Mouse (Mus musculus): Measurements from ENCODE around the gene Sytl1.

The Sytl1 gene

GRCm38 (mm10) chr4:133278482-133278881, 15.6 kb upstream of the Sytl1 start:
- DNase-seq (ENCODE audit: extremely low spot score, low spot score) = no peak

DNA sequence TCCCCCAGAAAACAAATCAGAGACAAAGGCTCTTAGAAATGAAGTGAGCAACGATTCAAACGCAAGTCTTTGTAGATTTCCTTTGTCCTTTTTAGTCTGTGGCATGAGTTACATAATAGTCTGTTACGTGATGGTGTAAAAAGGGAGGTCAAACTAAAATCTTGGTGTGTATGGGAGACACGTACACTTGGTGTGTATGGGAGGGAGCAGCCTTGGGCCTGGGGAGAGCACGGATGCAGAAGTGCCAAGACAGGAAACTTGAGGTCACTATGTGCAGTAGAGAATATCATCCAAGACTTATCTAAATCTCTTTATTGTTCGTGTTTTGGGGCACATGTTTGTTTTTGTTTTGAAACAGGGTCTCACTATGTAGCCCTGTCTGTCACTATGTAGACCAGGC, 15.2 kb upstream of the Sytl1 start:
- no peak for DNase-seq (ENCODE audit: extremely low spot score, low spot score)

DNA sequence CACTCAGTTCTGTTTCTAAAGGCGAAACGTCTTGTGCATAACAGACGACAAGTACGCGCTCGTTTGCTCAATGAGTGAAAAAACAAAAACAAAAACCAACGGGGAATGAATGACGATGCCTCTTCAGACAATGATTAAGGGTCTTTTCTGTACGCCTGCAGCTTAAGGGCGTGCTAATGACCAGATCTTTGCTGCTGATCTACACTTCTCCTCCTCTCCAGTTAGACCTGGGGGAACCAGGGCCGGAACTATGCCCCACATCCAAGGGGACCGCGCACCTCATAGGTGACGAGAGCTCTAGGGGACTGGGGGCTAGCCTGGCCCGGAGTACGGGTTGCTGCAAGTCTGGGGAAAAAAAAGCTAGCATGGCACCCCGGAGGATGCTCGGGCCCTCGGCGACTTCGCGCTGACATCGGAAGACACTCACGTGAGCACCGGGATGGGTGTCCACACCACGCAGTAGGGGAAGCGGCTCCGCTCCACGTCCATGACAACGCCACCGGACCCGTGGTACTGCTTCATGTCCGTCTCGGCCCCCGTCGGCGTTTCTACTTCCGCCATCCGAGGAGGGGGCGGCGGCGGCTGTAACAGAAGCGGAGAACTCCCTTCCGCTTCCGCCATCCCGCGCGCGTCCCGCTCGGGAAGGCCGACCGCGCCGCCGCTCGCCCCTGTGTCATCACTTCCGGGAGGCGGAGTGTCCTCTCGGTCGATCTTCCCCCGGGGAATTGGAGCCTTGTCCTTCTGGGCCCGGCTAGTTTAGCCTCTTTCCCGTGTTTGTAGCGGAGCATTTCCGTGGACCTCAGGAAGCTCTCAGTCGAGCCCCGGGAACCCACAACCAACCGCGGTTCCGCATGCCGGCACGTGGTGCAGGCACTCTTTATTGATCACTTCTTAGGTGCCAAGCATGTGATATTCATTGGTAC, 14.5 kb upstream of the Sytl1 start, which contains the start of gene Tmem222:
Tmem222 (minus strand) TSS at position 689 of the 923 bp plus-strand sequence.
- peak; percentile 96 for DNase-seq (ENCODE audit: extremely low spot score, low spot score)

GRCm38 (mm10) chr4:133270929-133271328, 8.0 kb upstream of the Sytl1 start:
- DNase-seq (ENCODE audit: extremely low spot score, low spot score) = no peak

- DNase-seq (ENCODE audit: extremely low spot score, low spot score) = no peak
Measured at GRCm38 (mm10) chr4:133269596-133269995, 6.7 kb upstream of the Sytl1 start.

GRCm38 (mm10) chr4:133268931-133269330, 6.0 kb upstream of the Sytl1 start:
- no peak for DNase-seq (ENCODE audit: extremely low spot score, low spot score)

GRCm38 (mm10) chr4:133266248-133266880, 3.5 kb upstream of the Sytl1 start:
- no peak for DNase-seq (ENCODE audit: extremely low spot score, low spot score)

GRCm38 (mm10) chr4:133265759-133266158, 2.8 kb upstream of the Sytl1 start:
- DNase-seq (ENCODE audit: extremely low spot score, low spot score) = no peak

DNA sequence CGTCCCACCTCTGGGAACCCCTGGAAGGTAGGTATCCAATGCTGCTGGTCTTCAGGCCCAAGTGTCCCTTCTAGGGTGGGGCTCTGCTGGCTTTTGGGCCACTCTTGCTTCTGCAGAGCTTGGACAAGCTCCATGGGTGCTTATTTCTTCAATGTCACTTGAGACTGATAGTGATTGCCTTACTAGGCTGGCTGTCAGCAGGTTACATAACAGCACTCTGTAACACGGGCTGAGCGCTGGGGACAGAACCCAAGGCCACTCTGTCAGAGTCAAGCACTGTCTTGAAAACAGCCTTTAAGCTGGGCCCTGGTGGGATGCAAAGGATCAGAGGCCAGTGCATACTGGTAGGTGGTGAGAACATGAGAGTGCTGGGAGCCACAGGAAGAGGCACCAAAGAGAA, 2.4 kb upstream of the Sytl1 start:
- DNase-seq (ENCODE audit: extremely low spot score, low spot score) = no peak

GRCm38 (mm10) chr4:133264559-133264958, 1.6 kb upstream of the Sytl1 start:
- no peak for DNase-seq (ENCODE audit: extremely low spot score, low spot score)

GRCm38 (mm10) chr4:133263756-133264155, 843 bp upstream of the Sytl1 start:
- no peak for DNase-seq (ENCODE audit: extremely low spot score, low spot score)

GRCm38 (mm10) chr4:133262375-133262765, 543 bp downstream of the Sytl1 start:
- no peak for DNase-seq (ENCODE audit: extremely low spot score, low spot score)

DNA sequence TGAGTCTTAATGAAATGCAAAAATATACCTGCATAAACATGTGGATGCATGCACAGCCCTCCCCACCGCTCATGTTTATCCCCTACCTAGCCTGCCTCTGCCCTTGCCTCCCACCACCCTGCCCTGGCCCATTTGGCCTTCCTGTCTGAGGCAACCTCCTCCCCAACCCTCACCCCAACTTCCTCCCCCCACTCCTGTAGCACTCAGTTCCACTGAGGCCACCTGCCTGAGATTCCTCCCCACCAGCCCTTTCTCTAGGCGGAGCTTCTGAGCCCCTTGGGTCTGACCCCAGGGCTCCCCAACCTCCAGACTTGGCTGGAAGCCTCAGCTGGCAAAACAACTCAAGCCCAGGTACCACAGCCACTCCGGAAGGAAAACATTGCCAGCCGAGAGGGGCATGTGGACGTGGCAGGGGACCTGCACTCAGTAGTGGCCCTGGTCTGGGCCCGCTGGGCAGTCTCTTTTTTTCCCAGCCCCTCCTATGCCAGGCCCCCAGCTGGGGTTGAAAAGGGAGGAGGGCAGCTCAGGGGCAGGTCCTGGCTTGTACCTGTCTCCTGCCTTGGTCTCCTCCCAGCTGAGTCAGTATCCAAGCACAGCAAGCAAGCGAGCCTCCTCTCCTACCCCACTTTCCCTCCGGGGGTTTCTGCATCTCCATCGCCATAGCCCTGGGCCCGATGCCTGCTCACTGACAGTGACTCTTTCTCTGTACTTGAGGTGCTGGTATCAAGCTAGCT, 1.1 kb downstream of the Sytl1 start:
- DNase-seq (ENCODE audit: extremely low spot score, low spot score) = no peak

DNA sequence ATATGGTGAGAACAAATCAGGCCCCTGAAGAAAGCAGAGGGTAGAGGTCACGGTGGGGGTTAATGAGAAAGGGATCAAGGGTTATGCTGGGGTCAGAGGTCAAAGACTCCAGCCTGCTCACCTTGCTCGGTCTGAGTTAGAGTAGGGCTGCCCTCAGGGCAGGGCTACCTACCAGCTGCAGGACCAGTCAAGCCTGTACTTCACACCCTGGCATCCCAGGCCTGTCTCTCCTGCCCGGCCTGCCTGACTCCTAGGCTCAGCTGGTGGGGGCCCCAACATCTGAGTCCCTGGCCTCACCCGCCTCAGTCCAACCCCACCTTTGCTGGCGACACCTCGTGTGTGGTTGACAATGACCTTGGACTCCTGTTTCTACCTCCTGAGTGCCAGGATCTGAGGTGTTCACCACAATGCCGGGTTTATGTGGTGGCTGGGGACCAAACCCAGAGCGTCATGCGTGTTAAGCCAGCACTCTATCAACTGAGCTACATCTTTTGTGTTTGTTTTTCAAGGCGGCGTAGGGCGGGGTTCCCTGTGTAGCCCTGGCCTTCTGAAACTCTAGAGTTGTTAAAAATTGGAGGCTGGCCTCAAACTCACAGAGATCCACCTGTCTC, 5.0 kb downstream of the Sytl1 start:
- DNase-seq (ENCODE audit: extremely low spot score, low spot score) = no peak

- DNase-seq (ENCODE audit: extremely low spot score, low spot score) = no peak
Measured at GRCm38 (mm10) chr4:133257230-133257629, 5.7 kb downstream of the Sytl1 start.

- no peak for DNase-seq (ENCODE audit: extremely low spot score, low spot score)
Measured at GRCm38 (mm10) chr4:133256820-133257219, 6.1 kb downstream of the Sytl1 start.

- DNase-seq (ENCODE audit: extremely low spot score, low spot score) = no peak
Measured at GRCm38 (mm10) chr4:133255392-133255791, 7.5 kb downstream of the Sytl1 start.

GRCm38 (mm10) chr4:133253412-133253811, 9.5 kb downstream of the Sytl1 start:
- no peak for DNase-seq (ENCODE audit: extremely low spot score, low spot score)

DNA sequence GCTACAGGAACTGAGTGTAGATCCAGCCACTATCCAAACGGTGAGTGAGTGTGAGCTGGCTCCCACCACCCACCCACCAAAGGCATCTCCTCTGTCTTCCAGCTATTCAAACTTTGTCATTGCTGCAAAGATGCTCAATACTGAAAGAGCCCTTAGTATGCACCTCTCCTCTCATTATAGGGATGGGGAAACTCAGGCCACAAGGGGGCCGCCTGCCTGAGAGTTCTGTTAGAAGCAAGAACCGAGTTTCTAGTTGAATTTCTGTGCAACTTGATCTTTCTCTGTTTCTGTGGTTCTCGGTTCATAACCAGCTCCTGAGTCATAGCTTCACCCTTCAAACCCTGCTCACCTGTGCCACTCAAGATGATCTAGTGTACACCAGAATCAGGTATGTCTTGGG, 10.8 kb downstream of the Sytl1 start:
- no peak for DNase-seq (ENCODE audit: extremely low spot score, low spot score)

DNA sequence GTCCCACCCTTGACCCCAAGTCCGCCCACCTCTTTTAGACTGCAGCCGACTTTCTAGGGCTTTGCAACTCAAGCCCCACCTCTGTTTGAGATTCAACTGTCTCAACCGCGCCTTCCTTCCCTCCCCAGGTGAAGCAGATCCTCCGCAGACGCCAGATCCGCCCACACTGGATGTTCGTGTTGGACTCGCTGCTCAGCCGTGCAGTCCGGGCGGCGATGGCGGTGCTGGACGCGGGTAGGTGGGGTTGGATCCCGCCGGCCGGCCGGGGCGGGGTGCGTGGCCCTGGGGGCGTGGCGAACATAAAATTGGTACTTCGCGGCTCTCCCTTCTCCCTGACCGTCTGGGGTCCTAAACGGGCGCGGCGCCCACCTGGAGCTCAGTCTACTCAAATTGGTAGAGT, 11.7 kb downstream of the Sytl1 start:
- peak; percentile 56 for DNase-seq (ENCODE audit: extremely low spot score, low spot score)

- peak; percentile 93 for DNase-seq (ENCODE audit: extremely low spot score, low spot score)
Measured at GRCm38 (mm10) chr4:133250609-133251008, 12.3 kb downstream of the Sytl1 start.

All from neural tube, embryonic 10.5 days (tissue).